Mouse (Mus musculus) urinary bladder, adult 18-20 months (tissue): ENCODE results near the gene Smyd2.

ENCODE experiments used
- DNase-seq, 2 experiments: peaks; one replicate each; pipeline ENCODE4 v3.0.0; 2022; ENCODE audit warnings: low spot score in 2 of 2, mixed read lengths in 2 of 2

The Smyd2 gene

DNA sequence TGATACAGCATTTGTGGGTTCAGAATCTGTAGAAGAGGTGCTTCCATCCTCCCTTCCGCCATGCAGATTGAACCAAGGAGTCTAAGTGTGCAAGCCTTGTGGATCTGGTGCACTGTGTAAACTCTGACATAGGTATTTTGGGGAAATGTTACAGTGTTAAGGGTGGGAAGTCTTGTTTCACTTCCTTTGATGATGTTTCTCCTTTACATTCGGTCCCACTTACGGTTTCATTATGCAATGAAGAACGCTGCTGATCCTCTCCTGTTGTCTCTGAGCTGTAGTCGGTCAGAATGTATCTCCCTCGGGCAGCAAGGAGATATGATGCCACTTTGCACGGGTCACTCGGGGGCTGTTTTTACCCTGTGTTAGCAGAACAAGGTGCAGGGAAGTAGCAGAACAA, 50.5 kb downstream of the Smyd2 start:
- DNase-seq: no peak

DNA sequence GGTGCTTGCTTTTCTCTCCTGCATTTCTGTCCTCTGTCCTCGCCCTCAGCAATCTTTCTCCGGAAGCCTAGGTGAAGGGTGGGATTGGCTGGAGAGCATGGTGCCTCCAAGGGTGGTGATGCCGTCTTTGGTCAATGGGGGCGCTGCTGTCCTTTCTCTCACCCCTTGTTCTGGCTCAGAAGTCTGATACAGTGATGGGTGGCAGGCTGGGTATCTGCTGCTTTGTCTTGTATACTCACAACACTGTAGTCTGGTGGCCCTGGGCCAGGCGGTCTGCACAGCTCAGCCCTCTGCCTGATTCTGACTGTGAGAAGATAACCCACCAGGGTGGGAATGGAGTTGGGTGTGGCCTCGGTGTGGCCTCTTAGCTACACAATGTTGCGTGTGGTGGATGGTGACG, 51.6 kb downstream of the Smyd2 start:
- no peak for DNase-seq

DNA sequence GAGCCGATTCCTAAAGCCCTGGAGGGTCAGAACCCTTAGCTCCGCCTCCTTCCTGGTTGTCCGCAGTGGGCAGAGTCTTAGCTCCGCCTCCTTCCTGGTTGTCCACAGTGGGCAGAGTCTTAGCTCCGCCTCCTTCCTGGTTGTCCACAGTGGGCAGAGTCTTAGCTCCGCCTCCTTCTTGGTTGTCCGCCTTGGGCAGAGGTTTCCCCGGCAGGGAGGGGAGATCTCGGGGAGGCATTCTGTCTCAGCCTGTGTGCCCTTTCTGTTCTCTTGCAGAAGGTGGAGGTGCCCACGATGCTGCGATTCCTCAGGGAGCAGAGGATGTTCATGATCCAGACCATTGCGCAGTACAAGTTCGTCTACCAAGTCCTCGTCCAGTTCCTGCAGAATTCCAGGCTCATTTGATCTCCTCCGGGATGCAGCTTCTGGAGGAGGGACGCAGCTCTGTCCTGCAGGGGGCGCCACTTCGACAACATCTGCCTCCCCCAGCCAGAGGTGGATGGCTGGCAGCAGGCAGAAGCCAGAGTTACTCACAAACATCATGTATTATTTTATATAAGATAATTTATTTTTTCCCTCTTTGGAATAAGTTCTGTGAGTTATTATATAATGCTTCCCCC, 52.4 kb downstream of the Smyd2 start:
- DNase-seq: no peak

DNA sequence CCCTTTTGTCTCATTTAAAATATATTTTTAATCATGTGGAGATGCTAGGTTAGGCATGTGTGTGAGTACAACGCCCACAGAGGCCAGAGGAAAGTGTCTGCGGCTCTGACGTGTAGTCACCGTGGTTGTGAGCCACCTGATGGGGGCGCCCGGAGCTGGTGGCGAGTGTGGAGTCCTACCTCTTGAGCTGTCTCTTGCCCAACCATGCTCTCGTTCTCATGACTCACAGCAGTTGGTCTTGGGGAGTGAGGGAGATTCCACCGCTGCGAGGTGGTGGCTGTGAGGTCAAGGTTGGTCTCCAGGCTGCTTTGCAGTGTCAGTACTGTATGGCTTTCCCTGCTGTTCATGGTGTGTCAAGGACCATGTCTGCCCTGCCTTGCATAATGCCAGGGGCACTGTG, 54.1 kb downstream of the Smyd2 start:
- no peak for DNase-seq

DNA sequence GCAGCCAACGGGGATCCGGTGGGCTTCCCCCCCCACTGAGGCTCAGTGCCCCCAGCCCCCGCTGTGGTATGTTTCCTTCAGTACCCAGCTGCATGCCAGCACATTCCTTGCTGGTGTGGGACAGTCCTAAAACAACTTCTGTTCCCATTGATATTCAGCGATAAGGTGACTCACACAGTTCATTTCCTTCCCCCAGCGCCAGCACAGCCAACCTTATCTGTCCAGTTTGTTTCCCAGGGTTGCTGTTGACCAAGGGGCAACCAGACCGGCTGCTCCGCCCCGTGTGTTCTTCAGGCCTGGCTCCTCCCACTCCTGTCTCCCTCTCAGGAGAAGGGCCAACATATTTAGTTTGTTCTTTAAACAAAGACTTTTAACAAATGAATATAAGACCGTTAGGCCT, 54.7 kb downstream of the Smyd2 start:
- DNase-seq: peak; percentile 37 to 72

DNA sequence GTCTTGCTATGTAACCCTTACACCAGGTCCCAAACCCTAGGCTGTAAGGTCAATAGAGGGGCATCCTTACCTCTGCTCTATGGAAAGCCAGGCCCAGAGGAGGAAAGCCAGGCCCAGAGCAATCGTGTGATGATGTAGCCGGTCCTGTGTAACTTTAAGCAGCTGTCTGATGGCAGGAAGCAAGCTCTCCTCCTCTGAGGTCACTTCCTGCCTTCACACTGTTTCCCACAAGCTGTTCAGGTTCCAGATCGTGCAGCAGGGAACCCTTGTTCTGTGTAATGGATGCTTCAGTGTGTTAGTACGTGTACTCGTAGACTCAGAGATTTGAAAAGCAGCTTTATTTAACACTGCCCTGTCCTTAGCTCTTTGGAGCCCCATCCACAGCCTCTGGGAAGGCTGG, 55.1 kb downstream of the Smyd2 start:
- DNase-seq: no peak

DNA sequence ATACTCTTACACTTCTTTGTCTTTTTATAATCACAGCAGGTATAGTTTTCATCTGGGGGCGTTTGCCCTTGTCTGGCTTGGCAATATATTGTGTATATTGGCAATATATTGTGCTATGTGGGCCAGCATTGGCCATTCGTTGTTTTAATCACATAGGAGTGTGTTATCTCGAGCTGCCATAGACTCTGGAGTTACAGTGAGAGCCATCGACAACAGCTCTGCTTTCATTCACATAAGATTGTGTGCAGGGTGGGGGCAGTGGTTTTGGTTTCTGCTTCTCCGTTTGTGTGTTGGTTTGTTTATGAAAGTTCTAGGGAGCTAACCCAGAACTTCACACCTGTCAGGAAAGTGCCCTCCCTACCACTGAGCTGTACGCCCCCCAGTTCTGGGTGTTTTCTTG, 55.5 kb downstream of the Smyd2 start:
- no peak for DNase-seq

DNA sequence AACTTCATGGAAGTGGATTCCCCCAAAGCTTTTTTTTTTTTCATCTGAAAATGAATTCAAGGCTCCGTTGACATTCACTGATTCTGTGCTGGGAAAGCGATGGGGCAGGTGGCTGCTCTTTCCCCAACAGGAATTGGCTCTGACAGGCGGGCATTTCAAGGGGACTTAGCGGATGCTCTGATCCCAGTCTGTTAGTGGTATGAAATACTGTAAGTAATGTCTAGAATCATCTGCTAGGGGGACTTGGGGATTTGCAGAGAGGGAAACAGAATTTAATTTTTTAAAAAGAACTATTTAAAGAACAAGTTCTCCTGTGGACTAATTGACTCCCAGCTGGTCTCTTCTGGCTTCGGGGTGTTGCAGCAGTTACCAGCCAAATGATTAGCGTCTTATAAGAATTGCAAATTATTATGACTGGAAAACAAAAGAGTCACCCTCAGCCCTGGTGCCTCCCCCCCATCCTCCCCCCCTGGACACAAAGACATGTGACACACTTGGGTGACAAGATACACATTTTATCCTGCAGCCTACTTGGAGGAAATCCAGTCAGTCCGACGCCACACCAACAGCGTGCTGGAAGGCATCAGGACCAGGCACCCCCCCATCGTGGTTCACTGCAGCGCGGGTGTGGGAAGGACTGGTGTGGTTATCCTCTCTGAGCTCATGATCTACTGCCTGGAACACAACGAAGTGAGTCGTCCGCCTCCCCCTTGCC, 57.2 kb downstream of the Smyd2 start:
- DNase-seq: no peak

DNA sequence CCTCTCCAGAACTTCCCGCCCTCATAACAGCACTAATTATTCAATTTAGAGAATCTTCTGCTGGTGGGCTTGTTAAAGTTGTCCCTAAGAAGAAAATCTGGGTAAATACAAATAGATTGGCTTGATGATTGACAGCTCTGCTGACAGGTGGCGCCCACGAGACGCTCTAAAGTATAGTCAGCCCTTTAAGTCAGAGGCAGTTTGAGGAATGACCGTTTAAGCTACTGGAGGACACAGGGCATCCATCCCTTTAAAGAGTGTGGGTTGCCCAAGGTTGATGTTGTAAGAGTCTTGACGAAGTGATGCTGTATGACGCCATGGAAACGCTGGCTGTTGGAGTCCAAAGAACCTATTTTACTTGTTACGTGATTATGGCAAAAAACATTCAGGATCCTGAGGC, 57.9 kb downstream of the Smyd2 start:
- DNase-seq: no peak

DNA sequence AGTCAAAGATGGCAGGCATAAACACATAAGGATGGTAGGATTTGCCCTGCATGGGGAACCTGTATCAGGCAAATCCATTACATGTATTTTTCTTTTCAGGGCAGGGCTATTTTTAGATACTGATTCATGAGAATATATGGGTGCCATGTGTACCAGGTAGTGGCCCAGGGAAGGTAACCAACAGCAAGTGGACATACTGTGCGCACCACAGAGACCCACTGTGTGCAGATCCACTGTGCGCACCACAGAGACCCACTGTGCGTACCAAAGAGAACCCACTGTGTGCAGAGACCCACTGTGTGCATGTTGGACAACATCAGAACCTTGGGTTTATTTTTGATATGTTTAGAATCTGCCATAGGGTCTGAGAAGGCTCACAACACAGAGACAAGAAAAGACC, 58.4 kb downstream of the Smyd2 start:
- DNase-seq: no peak

DNA sequence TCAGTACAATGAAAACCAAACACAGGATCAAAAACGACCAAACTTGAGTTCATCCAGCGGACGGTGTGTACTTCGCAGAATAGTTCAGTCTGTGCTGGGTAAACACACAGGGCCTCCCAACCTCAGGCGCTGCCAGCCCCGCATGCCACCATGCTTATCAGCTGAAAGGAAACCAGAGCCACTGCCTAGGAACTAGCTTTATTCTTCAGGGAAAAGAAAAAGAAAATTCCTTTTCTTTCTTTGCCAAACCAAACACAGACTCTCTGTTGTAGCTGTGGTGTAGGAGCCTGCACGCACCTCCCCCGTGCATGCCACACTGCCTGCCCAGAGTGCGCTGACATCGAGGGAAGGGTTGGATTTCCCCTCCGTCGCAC, 61.2 kb downstream of the Smyd2 start:
- DNase-seq: no peak

DNA sequence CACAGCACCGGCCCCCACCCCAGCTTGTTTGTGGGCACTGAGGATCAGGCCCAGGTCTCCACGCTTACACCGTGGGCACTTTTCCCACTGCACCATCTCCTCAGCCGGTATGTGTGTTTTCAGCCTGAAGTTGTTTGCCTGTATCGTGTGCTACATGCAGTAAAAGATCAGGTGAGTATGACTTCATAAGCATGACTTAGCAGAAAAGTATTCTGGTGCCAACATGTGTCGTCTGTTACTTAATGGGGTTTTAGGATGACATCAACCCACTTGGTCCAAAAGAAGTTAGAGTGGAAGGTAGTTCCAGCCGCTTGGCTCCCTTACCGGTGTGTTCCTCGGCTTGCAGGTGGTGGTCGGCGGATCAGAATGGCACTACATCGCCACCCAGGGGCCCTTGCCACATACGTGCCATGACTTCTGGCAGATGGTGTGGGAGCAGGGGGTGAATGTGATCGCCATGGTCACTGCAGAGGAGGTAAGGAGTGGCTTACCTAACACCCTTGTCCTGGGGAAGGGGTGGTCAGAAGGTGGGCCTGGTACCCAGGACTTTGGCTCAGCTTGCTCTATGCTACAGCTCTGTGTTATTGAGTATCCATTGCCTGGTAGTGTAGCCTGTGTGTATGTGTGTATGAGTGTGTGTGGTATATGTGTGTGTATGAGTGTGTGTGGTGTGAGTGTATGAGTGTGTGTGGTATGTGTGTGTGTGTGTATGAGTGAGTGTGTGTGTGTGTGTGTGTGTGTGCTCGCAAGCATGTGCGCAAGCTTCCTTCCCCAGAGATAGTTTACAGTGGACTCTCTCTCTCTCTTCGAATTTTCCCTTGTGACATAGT, 61.8 kb downstream of the Smyd2 start:
- DNase-seq: no peak

DNA sequence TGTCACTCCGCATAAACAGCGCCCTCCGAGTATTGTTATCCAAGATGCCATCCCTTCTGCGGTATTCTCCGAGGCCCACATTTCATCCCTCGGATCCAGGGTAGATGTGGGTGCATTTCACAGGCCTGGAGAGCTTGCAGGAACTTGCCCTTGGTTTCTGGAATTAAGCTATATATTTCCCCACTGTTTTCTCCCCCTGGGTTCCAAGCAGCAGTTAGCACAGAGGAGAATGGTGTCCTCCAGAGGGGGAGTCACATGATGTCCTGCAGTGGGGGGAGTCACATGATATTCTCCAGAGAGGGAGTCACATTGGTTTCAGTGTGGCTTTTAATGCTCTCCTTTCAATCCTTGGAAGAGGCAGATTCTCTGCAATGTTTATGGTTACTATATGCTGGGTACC, 63.8 kb downstream of the Smyd2 start:
- DNase-seq: no peak

DNA sequence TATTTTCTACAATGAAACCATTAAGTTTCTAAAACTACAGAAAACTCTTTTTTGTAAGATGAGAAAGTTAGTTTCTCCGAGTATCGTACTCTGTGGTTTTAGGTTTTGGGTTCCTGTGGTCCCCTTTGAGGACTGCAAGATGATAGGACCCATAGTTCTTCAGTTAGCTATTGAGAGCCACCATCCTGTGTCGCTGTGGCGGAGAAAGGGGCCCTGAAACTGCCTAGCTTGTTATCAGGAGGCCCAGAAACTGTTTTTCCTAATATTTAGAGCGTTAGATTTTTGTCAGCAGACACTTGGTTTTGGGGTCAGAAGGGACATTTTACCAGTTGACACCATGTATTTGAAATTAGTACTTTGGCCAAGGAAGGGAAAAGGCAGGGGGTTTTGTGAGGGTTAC, 66.4 kb downstream of the Smyd2 start:
- DNase-seq: no peak

DNA sequence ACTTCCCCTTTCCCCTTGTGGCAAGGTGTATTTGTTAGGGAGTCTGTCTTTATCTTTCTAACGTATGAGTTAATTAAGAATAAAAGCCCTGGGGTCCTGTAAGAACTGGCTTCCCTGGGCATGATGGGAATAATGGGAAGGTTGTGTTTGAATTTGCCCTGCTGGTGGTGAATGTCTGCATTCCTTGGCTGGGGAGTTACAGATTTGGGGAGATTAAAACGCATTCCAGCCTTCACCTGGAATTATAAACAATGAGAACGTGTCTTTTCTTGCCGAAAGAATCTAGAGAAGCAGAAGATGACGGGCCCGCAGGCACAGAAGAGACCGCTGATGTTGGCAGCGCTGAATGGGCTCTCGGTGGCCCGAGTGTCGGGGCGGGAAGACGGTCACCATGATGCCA, 67.5 kb downstream of the Smyd2 start:
- DNase-seq: peak in 1 of 2 experiments; percentile 24

DNA sequence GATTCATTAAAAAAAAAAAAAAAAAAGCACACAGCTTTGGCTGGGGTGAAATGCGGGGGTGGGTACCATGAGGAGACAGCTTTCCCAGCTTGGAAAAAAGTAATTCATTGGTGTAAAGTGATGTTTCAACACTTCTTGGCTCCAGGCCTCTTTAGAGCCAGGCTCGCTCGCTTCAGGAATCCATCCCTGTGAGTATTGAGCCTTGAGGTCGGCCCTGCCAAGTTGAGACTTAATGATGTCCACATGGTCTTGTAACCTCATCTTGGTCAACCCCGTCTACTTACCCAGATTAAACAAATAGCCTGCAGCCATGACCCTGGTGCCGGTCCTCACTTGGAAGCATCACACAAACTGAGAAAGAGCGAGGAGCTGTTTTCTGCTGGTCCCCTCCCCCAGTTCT, 69.7 kb downstream of the Smyd2 start:
- DNase-seq: no peak

DNA sequence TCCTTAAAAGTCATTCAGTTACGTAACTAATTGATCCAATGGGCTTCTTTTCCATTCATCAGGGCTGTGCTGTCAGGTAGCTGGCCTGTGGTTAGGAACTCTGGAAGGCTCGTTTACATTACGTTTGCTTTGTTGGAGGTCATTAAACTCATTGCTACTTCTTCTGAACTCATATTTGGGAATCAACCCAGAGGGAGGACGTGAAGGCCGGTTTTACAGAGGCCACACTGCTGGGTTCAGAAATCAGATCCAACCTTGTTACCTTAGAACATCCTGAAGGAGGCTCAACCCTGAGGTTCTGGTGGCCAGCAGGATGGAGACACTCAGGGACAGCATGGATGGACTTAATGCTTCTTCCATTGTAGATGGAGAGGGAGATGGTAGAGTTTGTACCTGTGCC, 70.1 kb downstream of the Smyd2 start:
- DNase-seq: no peak

DNA sequence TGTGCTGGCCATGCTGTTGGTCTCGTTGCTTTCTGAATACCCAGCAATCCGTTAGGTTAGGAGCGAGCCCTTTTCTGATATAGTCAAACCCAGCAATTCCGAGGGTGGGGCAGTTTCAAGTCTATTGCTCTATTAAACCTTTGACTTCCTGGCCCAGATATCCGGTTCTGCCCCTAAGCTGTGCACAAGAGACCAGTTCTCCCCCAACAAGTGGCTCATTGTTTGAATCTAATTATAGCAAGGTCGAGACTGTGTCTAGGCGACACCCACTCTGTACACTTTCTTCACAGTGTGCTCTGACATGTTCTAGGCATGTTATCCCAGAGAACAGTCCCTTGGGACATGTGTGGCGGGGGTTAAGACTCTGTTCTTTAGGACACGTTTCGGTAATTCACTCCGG, 72.6 kb downstream of the Smyd2 start:
- DNase-seq: no peak

DNA sequence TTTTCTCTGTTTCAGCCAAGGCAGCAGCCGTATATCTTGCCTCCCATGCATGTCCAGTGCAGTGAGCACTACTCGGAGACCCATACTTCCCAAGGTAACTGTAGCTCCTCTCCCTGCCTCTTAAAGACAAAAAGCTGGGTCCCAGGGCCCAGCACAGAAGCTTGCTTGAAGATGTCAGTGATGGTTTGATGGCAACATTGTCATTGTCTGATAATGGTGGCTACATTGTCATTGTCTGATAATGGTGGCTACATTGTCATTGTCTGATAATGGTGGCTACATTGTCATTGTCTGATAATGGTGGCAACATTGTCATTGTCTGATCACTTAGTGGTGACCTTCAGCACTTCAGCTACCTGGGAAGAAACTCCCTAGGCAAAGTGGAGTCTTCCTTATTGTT, 75.8 kb downstream of the Smyd2 start:
- no peak for DNase-seq

DNA sequence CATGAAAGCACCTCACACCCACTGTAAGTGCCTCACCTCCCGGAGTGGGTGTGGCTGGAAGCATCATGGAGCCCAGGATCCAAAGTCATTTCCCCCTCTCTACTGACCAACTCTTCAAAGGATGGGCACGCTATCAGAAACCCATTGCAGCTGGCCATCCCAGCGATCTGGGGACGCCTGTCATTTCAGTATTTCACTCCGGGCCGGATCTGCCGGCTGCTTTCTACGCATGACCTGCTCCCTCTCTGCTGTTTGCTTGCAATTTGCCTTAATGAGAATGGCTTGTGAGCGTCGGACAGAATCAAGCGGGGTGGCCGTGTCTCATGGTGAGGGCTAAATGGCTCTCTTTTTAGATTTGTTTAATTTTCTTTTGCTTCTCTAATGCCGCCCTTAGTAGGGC, 88.0 kb downstream of the Smyd2 start:
- DNase-seq: no peak

DNA sequence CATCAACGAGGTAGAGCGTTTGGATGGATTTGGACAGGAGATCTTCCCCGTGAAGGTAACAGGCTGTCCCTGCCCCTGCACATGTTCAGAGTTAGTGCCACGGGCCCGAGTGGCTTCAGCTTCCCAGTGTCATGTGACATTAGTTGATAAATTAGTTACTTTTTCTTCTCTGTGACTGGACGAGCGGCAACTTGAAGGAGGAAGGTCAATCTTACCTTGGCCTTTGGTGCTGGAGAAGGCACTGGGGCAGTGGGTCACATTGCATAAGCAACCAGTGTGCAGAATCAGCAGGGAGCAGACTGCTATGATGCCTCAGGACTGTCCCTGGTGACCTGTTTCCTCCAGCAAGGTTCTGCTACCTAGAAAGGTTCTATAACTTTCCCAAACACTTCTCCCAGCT, 88.8 kb downstream of the Smyd2 start:
- DNase-seq: no peak

DNA sequence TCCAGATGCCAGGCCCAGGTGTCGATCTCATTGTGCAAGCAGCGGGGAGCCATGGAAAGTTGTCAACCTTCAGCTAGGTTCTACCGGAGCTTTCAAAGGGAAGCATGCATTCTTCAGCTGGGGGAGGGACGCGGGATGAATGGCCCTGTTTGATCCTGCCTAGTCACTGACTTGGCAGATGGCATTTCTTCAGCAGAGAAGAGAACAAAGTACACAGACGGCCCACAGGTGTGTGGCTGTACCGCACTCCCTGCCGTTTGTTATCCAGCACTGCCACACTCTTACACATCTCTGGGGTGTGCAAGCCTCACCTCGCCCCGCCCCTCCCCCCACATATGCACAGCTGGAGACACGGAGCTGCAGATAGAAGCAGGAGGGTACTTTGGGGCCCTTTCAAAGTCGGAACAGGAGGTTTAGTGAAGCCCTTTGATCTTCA, 91.3 kb downstream of the Smyd2 start:
- no peak for DNase-seq
